Mouse (Mus musculus) forelimb bud, embryonic 11.5 days (tissue): ENCODE results near the gene Tmem59l.

Experiments
- DNase-seq: peaks from one replicate; pipeline ENCODE4 v3.0.0-alpha.2; 2012; ENCODE audit warnings: low read depth, low spot score

The Tmem59l gene

GRCm38 (mm10) chr8:70462516-70462813, 24.7 kb downstream of the Tmem59l start:
- no peak for DNase-seq

- DNase-seq: no peak
Measured at GRCm38 (mm10) chr8:70461765-70462515, 25.2 kb downstream of the Tmem59l start.

- no peak for DNase-seq
Measured at GRCm38 (mm10) chr8:70460606-70461005, 26.6 kb downstream of the Tmem59l start.

DNA sequence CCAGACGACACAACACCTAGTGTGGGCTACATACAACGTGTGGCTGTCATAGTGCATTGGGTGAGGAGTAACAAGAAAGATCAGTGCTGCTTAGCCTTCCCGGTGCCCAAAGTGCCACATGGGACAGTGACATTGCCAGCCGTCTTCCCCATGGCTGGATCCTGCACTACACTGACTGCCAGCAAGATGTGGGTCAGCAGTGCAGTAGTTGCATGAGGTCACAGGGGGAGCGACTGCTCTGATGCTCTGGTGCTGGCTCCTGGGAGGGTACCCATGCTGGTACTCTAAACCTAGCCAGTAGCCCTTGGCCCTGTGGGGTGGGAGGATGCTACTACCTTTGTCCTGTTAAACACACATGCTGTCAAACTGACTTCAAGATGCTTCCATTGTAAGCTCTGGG, 27.0 kb downstream of the Tmem59l start:
- no peak for DNase-seq

- no peak for DNase-seq
Measured at GRCm38 (mm10) chr8:70459636-70460035, 27.5 kb downstream of the Tmem59l start.

DNA sequence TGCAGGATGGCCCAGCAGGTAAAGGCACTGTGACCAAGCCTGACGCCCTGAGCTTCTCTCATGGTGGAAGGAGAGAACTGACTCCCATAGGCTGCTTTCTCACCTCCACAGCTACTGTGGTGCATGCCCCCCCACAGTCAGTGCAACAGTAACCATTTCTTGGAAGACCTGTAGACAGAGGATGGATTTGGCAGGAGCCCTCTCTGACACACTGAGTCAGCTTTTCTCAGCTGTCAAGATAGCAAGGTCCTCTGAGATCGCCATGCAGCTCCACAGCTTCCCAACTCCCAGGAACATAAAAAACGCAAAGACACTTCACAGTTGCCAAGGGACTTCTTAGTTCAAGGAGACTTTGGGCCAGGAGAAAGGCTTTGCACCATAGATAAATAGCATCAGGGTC, 28.7 kb downstream of the Tmem59l start:
- DNase-seq: no peak

- no peak for DNase-seq
Measured at GRCm38 (mm10) chr8:70457882-70458281, 29.3 kb downstream of the Tmem59l start.

- DNase-seq: no peak
Measured at GRCm38 (mm10) chr8:70456996-70457395, 30.2 kb downstream of the Tmem59l start.

- no peak for DNase-seq
Measured at GRCm38 (mm10) chr8:70453852-70454251, 33.3 kb downstream of the Tmem59l start.

GRCm38 (mm10) chr8:70452196-70452966, 34.8 kb downstream of the Tmem59l start:
- DNase-seq: no peak

DNA sequence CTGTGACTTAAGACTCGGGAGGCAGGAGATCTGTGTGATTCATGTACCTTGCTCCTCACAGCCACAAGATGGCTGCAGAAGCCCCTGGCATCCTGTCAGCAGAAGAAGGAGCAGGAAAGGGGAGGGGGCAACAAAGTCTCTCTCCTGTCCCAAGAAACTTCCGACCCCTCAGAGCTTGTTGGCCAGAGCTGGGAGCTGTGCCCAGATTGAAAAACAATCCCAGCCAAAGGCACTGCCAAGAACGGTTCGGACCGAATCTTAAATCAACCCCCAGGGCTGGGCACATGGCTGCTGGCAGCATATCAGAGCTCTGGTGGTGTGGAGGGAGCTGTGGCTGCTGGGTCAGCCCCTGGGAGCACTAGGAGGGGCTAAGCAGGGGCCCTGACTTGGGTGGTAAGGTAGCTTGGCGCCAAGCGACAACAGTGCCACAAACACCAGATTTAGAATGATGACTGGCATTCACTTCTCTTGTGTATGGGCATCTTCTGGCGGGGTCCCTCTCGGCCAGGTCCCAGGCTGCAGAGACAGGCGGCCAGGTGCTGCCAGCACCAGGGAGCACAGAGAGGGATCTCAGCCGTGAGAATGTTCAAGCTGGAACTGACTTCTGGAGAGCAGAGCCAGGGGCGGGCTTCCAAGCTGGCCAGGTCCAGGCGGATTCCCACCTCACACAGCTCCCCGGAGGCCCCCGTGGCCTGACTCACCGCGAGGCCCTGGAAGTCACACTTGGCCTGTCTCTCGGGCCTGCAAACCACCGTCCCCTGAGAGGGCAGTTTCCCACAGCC, 39.3 kb downstream of the Tmem59l start:
- DNase-seq: no peak

GRCm38 (mm10) chr8:70445988-70446387, 41.2 kb downstream of the Tmem59l start:
- no peak for DNase-seq

- no peak for DNase-seq
Measured at GRCm38 (mm10) chr8:70443326-70443725, 43.8 kb downstream of the Tmem59l start.

- DNase-seq: no peak
Measured at GRCm38 (mm10) chr8:70441565-70441964, 45.6 kb downstream of the Tmem59l start.

GRCm38 (mm10) chr8:70440246-70440645, 46.9 kb downstream of the Tmem59l start:
- no peak for DNase-seq

DNA sequence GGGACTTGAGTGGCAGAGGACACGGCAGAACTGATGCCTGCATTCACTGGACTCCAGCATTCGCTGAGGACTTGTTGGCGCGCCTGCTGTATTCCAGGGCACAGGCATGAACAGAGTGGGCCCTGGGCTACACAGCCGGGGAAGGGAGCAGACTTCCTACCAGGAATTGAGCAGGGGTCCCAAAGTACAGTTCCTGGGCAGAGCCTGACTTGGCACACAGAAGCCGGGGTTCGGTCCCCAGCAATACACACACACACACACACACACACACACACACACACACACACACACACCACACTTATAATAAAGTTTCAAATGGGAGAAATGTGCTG, 47.3 kb downstream of the Tmem59l start:
- no peak for DNase-seq

GRCm38 (mm10) chr8:70439055-70439847, 47.9 kb downstream of the Tmem59l start, which contains the start of gene Crtc1:
Crtc1 (minus strand) TSS chr8:70439579.
- DNase-seq: peak; percentile 99

DNA sequence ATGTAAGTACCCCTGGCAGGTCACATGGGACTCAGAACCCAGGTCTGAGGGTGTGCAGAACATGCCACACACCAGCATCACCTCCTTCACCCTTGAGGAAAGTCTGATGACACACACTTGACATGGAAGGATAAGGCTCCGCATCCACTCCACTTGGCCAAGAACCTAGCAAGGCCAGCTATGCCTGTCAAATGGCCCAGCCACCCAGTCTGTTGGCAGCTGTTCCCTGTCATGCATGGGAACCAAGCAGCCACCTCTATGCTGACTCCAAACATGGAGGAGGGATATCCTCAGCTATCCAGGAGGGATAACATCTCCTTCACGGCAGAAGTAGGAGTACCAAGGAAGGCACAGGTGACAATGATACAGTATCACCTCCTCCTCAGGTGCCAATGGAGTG, 48.7 kb downstream of the Tmem59l start:
- DNase-seq: no peak

DNA sequence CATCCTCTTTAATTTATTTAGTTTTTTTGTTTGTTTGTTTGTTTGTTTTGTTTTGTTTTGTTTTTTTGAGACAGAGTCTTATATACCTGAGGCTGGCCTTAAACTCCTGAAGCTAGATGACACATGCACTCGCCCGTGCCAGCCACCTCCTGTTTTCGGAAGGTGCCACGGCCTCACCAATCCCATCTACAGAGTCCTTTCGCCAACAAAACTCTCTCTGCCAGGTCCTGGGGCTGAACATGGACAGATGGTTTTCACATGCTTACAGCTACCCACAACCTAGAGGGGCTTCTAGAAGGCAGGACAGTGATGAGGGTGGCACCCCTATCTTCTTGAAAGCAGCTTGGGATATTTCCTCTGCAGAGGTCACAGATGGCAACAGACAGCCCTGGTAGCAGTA, 52.0 kb downstream of the Tmem59l start:
- DNase-seq: no peak
